Mouse (Mus musculus) ovary, adult 10 weeks (tissue): Measurements from ENCODE around the gene Cma2. TPM values are rescaled to one million over a fixed set of nuclear protein-coding genes. Genes with fewer than 3 reads are reported as not detected.

Experiments
- polyA plus RNA-seq: library from polyadenylated mRNA; stranded (reverse); fragments of 350-450 nt; fragmentation: Illumina TruSeq; extraction: RNeasy Lipid Tissue Mini Kit (QIAGEN cat#74804); gene quantifications from one replicate; pipeline ENCODE4 v1.2.3, GENCODE M21; 2014

Cma2 gene
- polyA plus RNA-seq = not detected

GRCm38 (mm10) chr14:55950346-55951030 lies at the start of gene Cma2:
Gene Cma2, plus strand, starts transcription at chr14:55950980.

DNA sequence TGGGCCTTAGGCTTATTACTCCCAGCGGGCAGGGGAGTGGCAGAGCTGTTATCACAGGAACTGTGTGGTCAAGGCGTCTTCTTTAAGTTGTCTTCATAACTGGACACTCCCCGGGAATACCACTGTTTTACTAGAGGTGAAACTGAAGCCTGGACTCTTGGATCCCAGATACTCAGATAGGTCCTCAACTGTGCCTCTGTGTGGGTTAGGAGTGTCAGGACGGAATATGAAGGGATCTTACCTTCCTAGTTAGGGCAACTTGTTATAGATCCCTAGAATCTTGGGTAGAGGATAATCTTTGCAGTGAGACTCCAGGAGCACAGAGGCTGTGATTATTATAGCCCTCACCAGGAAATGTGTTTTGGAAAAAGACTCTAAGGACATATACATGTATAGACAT lies 6.2 kb upstream of the Cma2 start, which contains the start of gene Cma1:
Gene Cma1, minus strand, starts transcription at position 101 of the 400 bp plus-strand sequence.

DNA sequence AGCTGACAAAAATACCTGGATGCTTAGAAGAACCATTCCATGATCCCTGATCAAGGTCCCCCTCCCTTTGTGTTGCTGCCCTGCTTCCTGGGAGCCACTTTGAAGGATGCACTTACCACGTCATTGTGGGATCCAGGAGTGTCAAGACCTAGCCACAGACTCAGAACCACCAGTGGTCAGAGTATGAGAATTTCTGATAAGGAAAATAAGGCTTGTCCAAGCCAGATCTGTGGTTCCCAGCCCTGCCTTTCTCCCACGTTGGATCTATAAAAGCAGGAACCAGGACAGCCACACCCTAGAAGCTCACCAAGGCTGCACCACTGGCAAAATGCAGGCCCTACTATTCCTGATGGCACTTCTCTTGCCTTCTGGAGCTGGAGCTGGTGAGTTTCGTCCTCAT lies 66.9 kb downstream of the Cma2 start, which contains the start of gene Mcpt1:
Gene Mcpt1, plus strand, starts transcription at position 301 of the 400 bp plus-strand sequence.

Other genes starting within 250 kb of the Cma2 start
- not detected for gene Tgm1, start 237.1 kb upstream of the Cma2 start, polyA plus RNA-seq
- 0.40 TPM for gene Rabggta, start 228.7 kb upstream of the Cma2 start, polyA plus RNA-seq
- gene Dhrs1, start 205.3 kb upstream of the Cma2 start, polyA plus RNA-seq = 8.2 TPM
- gene Nop9, start 205.3 kb upstream of the Cma2 start, polyA plus RNA-seq = 6.1 TPM
- not detected for gene Cideb, start 192.5 kb upstream of the Cma2 start, polyA plus RNA-seq
- gene Ltb4r2, start 189.6 kb upstream of the Cma2 start, polyA plus RNA-seq = not detected
- not detected for gene Ltb4r1, start 185.0 kb upstream of the Cma2 start, polyA plus RNA-seq
- not detected for gene Adcy4, start 166.9 kb upstream of the Cma2 start, polyA plus RNA-seq
- not detected for gene Ripk3, start 162.1 kb upstream of the Cma2 start, polyA plus RNA-seq
- 3.0 TPM for gene Nfatc4, start 127.8 kb upstream of the Cma2 start, polyA plus RNA-seq
- 1.1 TPM for gene Nynrin, start 97.0 kb upstream of the Cma2 start, polyA plus RNA-seq
- gene Cbln3, start 66.6 kb upstream of the Cma2 start, polyA plus RNA-seq = 0.14 TPM
- 13.0 TPM for gene Khnyn, start 66.0 kb upstream of the Cma2 start, polyA plus RNA-seq
- 8.0 TPM for gene Sdr39u1, start 50.7 kb upstream of the Cma2 start, polyA plus RNA-seq
- gene Cma1, start 6.3 kb upstream of the Cma2 start, polyA plus RNA-seq = 2.9 TPM
- gene Mcpt1, start 67.0 kb downstream of the Cma2 start, polyA plus RNA-seq = not detected
- gene Mcpt9, start 79.5 kb downstream of the Cma2 start, polyA plus RNA-seq = not detected
- gene Mcpt2, start 91.1 kb downstream of the Cma2 start, polyA plus RNA-seq = not detected
- gene Mcpt4, start 111.3 kb downstream of the Cma2 start, polyA plus RNA-seq = 5.9 TPM
- not detected for gene Mcpt8, start 134.3 kb downstream of the Cma2 start, polyA plus RNA-seq
- gene Ctsg, start 151.6 kb downstream of the Cma2 start, polyA plus RNA-seq = not detected
- not detected for gene Gzme, start 169.6 kb downstream of the Cma2 start, polyA plus RNA-seq
- gene Gzmd, start 181.6 kb downstream of the Cma2 start, polyA plus RNA-seq = not detected
- not detected for gene Gzmg, start 208.6 kb downstream of the Cma2 start, polyA plus RNA-seq
- not detected for gene Gzmn, start 223.6 kb downstream of the Cma2 start, polyA plus RNA-seq